Mouse (Mus musculus) heart, embryonic 12.5 days (tissue): ENCODE results near the gene Dalrd3. TPM values are rescaled to one million over a fixed set of nuclear protein-coding genes. Genes with fewer than 3 reads are reported as not detected.
A peak's percentile ranks its signal among the peaks of the same experiment; 100 is the strongest.

Experiments used
- ATAC-seq: fragments of 200-750 bp; cut with Nextera tagmentation; 2 replicates; pipeline ENCODE4 v1.8.0; 2017; ENCODE audit warnings: moderate TSS enrichment, moderate library complexity; ENCODE audit not compliant: insufficient number of reproducible peaks, low FRiP score
- H3K27ac ChIP-seq: fragments of 300-500 bp; sonication (generic); 2 replicates; pipeline ENCODE4 v1.5.1; 2016; ENCODE audit warnings: mild to moderate bottlenecking, moderate library complexity; ENCODE audit not compliant: poor library complexity, severe bottlenecking
- H3K27me3 ChIP-seq: fragments of 300-500 bp; sonication (generic); replicated peaks from 2 replicates; pipeline ENCODE4 v1.6.1; 2016; ENCODE audit warnings: mild to moderate bottlenecking, moderate library complexity
- H3K36me3 ChIP-seq: fragments of 300-500 bp; sonication (generic); 2 replicates; pipeline ENCODE4 v1.6.1; 2016; ENCODE audit warnings: mild to moderate bottlenecking, moderate library complexity
- H3K4me1 ChIP-seq: fragments of 300-500 bp; sonication (generic); replicated peaks from 2 replicates; pipeline ENCODE4 v1.6.1; 2016; ENCODE audit warnings: mild to moderate bottlenecking
- H3K4me2 ChIP-seq: fragments of 300-500 bp; sonication (generic); 2 replicates; pipeline ENCODE4 v1.6.1; 2016; ENCODE audit warnings: mild to moderate bottlenecking, moderate library complexity
- H3K4me3 ChIP-seq: fragments of 300-500 bp; sonication (generic); 2 replicates; pipeline ENCODE4 v1.5.1; 2016; ENCODE audit warnings: mild to moderate bottlenecking
- H3K9ac ChIP-seq: fragments of 300-500 bp; sonication (generic); 2 replicates; pipeline ENCODE4 v1.6.1; 2016; ENCODE audit warnings: mild to moderate bottlenecking, moderate library complexity
- H3K9me3 ChIP-seq: fragments of 300-500 bp; sonication (generic); replicated peaks from 2 replicates; pipeline ENCODE4 v1.6.1; 2016; ENCODE audit warnings: mild to moderate bottlenecking, moderate library complexity
- WGBS: fragments of 180-500 bp; shearing (Covaris S2); methylation state at CpG from one replicate; pipeline ENCODE4 v1.1.7; 2016; 5-methylcytosine and 5-hydroxymethylcytosine counted together
- polyA plus RNA-seq: library from polyadenylated mRNA; unstranded; fragments of >200 nt; fragmentation: Nextera tagmentation; extraction: Ambion mirVana; gene quantifications from 2 replicates; pipeline ENCODE4 v1.2.1, GENCODE M21; 2016

The Dalrd3 gene
- polyA plus RNA-seq, 1 experiment from 2014 or later, result 91.4 TPM

DNA sequence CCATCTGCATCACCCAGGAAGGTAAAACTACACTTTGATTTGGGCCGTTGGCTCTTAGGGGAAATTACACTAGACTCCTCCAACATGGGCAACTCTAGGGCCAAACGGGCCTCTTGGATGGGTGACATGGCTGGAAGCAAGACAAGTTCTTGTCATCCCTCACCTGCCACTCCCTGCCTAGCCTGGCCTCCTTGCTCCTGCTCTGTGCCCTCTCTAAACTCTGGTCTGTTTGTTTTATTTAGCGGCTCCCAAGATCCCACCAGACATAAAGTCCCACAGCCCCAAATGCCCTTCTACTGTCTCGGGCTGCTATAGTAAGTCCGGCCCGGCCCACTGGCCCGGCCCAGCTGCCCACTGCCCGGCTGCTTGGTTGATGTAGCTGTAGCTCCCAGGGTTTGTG, 6.0 kb upstream of the Dalrd3 start:
- Histone ChIP-seq H3K27me3 (no peaks in the 10 kb centered on the region), H3K9me3 (no peaks in the 10 kb centered on the region), H3K4me1 (peaks cover 27% of the 10 kb centered on the region), H3K27ac (no peak overlapping the region), H3K4me3 (no peak overlapping the region), H3K9ac (no peak overlapping the region), H3K36me3 (peaks cover 59% of the 10 kb centered on the region), H3K4me2 (no peak overlapping the region)
- ATAC-seq, result no peak
- 88% methylated on average over 8 of the region's 8 CpGs for WGBS

DNA sequence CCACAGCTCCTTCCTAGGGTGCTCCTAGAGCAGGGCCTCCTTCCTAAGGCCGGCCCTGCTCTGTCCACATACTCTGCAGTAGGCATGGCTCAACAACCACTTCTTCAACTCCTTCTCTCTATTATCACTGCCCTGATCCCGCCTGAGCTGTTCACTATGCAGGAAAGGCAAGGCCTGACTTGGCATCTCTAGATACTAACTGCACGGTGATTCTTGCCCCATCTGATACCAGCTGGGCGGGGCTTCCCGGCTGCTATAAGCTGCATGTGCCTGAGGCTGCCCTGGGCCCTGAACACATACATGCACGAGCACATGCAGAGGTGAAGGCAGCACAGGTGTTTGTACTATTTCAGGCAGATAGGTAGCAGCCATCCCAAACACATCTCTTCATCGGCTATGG, 5.6 kb upstream of the Dalrd3 start:
- Histone ChIP-seq H3K4me3 (no peak overlapping the region), H3K27me3 (no peaks in the 10 kb centered on the region), H3K9ac (no peak overlapping the region), H3K36me3 (peaks cover 54% of the 10 kb centered on the region), H3K4me2 (no peak overlapping the region), H3K27ac (no peak overlapping the region), H3K4me1 (peaks cover 32% of the 10 kb centered on the region), H3K9me3 (no peaks in the 10 kb centered on the region)
- WGBS, result 79% methylated on average over 7 of the region's 7 CpGs
- ATAC-seq, result no peak

DNA sequence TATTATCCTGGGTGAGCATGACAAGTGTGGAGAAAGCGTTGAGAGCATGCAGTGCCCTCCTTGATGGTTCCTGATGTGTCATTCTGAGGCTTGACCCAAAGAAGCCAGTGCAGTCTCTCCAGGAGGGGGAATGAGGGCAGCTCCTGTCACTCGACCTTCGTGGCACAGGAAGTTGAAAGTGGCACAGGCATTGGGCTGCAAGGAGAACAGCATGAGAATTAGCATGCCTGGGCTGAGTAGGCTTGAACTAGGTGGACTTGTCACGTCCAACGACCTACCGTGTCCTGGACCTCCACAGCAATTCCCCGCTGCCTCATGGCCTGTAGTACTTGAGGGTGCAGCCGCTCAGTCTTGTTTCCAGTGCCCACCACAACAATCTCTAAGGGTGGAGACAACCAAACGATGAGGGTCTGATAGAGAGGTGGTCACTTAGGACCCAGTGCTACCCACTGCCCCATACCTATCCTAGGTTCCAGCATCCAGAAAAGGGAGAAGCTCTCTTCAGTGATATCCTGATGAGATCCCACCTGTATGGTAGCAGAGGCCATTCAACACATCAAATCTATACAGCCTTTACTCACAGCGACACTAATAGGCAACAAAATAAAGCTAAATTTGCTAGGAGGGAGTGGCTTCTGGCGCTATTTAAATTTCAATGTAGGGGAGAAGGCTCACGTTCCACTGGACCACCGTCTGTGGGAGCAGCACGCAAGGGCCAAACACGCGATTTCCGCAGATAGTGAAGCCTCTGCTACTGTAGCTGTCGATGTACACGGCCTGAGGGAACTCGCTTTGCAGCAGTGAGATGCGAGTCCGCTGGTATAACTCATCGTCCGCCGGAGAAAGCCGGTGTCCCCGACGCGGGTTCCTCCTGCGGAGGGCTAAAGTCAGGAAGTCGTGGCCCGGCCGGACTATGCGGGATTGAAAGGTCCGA, 3.5 kb upstream of the Dalrd3 start:
- peaks cover 51% of the 10 kb centered on the region for H3K36me3 ChIP-seq
- ATAC-seq, result no peak

DNA sequence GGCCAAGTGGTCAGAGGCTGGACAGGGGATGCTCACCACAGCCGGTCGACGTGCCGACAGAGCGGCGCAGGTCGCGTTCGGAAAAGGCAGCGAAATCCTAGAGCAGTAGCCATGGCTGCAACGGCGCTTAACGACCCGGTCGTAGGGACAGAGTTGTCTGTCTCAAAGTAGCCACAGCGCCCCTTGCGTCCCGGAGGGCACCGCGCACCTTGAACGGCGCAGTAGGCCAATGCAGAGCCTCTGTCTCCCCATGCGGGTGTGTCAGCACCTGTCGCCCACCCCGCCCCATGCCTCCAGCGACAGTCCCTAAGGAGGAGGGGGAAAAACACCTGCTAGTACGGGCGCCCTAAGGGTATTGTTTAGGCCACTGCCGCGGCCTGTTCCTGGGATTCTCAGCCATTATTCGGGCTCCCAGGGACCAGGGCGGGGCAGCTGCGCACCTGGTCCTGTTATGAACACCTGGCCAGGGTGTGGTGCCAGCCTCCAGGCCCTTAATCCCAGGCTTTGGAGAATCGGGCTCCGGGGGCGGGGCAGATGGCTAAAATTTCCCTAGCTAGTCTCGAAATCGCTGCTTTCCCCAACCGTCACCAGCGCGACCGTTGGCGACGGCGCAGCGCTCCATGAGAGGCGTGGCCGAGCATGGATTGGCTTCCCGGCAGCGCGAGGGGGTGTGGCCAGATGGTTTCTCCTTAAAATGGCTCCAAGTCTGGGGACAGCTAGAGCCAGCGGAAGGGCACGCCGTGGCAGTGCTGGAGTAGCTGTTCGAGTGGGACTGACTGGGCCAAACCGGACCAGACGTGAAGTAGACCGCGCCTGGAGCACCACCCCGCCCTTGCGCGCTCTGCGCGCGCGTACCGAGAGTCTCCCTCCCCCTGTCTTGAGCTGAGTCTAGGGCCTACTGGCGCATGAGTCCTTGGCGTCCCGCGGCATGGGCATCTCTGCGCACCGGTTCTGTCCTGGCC, 2.6 kb upstream of the Dalrd3 start, which contains the start of gene Ndufaf3:
Ndufaf3 (minus strand) TSS at position 620 of the 962 bp plus-strand sequence.
- Histone ChIP-seq H3K4me2 (peak within 1 kb of the TSS; percentile 97), H3K27ac (peak within 1 kb of the TSS; percentile 94), H3K9me3 (no peaks in the 10 kb centered on the region), H3K27me3 (no peaks in the 10 kb centered on the region), H3K36me3 (peaks cover 51% of the 10 kb centered on the region), H3K9ac (peak within 1 kb of the TSS; percentile 82), H3K4me3 (peak within 1 kb of the TSS; percentile 69), H3K4me1 (peaks cover 33% of the 10 kb centered on the region)
- peak; percentile 85 for ATAC-seq
- WGBS, result under 1% methylated on average over 73 of the region's 73 CpGs

More for the DNA sequence above, 3.5 kb upstream of the Dalrd3 start:
- Histone ChIP-seq H3K9me3 (no peaks in the 10 kb centered on the region), H3K9ac (peak overlapping the region; percentile 82), H3K4me1 (peaks cover 42% of the 10 kb centered on the region), H3K27me3 (no peaks in the 10 kb centered on the region), H3K4me3 (peak overlapping the region; percentile 69), H3K27ac (peak overlapping the region; percentile 94), H3K4me2 (peak overlapping the region; percentile 97)
- 10% methylated on average over 35 of the region's 35 CpGs for WGBS

DNA sequence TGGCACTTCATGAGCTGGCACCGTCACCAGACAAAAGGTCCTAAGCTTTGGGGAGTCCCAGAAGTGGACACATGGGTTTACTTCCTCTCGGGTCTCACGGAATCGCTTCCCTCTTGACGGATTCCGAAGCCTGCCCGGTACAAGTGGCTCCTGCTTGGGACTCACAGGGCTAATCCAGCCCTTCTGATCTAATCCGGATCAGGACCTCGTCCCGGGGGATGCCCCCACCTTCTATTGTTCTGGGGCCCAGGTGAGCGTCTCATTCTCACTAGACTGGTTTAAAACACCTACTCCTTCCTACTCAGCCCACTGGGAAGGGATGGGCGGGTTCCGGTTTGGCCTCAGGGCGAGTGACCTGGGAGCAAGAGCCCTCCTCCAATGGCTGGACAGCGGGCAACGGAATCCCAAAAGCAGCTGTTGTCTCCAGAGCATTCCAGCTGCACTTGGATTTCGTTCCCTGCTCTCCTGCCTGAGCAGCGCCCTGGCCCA, 1.7 kb upstream of the Dalrd3 start:
- no peak for ATAC-seq
- peak overlapping the region; percentile 94 for H3K27ac ChIP-seq
- H3K4me1 ChIP-seq, result peaks cover 33% of the 10 kb centered on the region
- peaks cover 51% of the 10 kb centered on the region for H3K36me3 ChIP-seq
- peak overlapping the region; percentile 97 for H3K4me2 ChIP-seq
- no peaks in the 10 kb centered on the region for H3K27me3 ChIP-seq
- WGBS, result 9% methylated on average over 18 of the region's 18 CpGs
- H3K9ac ChIP-seq, result peak overlapping the region; percentile 82
- H3K9me3 ChIP-seq, result no peaks in the 10 kb centered on the region
- H3K4me3 ChIP-seq, result peak overlapping the region; percentile 69

DNA sequence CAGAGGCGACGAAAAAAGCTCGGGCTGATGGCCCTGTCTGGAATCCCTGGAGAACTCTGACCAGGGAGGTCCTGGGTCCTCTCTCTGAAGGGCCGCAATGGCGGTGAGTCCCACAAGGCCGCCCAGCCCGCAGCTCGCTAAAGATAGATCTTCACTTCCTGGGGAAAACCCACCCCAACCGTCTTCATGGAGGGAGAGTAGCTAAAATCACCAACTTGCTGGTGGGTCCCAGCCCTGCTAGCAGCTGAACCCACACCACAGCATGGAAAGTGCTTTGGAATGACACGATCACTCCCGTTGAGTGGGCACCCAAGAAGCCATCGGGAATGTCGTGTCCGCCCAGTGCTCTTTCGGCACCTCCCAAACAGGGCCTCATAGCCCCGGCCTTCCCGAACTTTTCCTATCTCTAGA, 1.2 kb upstream of the Dalrd3 start:
- Histone ChIP-seq H3K9ac (peak overlapping the region; percentile 82), H3K27ac (no peak overlapping the region), H3K9me3 (no peaks in the 10 kb centered on the region), H3K4me3 (peak overlapping the region; percentile 69), H3K4me1 (peaks cover 35% of the 10 kb centered on the region), H3K4me2 (peak overlapping the region; percentile 97), H3K36me3 (peaks cover 51% of the 10 kb centered on the region), H3K27me3 (no peaks in the 10 kb centered on the region)
- WGBS, result 63% methylated on average over 17 of the region's 17 CpGs
- no peak for ATAC-seq

DNA sequence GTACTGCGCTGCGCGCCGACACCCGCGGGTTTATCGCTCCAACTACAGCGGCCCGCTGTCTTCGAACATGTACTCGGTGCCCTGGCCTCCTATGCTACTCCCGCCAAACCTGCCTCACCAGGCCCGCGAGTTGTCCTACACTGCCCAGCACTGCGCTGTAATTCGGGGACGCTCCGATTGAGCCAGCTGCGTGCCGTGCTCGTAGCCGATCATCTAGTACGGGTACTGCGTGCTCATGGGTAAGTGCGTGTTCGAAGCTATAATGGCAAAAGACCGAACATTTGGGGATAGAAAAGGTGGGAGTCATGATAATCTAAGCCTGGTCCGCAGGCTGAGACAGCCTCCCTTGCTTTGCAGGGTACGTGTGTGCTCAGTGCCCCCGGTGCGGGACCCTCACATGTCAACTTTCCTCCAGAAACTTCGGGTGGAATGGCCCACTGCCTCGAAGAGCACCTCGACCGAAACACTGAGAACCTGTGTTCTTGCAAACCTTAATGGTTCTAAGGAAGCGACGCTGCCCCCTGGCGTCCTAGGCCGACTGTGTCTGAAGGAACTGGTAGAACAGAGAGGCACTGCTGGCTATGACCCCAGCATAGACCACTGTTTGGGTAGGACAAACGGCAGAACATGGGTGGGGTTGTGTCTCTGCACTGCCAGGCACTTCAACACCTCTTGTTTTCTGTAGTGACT, 666 bp downstream of the Dalrd3 start:
- H3K4me1 ChIP-seq, result peaks cover 46% of the 10 kb centered on the region
- 0 out of 2 replicates have a peak, but pooled peaks have one; percentile 3 for ATAC-seq
- H3K4me2 ChIP-seq, result peak overlapping the region; percentile 98
- H3K36me3 ChIP-seq, result peaks cover 45% of the 10 kb centered on the region
- WGBS, result 1% methylated on average over 40 of the region's 40 CpGs
- H3K4me3 ChIP-seq, result peak overlapping the region; percentile 78
- H3K9ac ChIP-seq, result peak overlapping the region; percentile 88
- H3K9me3 ChIP-seq, result no peaks in the 10 kb centered on the region
- H3K27me3 ChIP-seq, result no peaks in the 10 kb centered on the region
- peak overlapping the region; percentile 37; the same call in 1 of the 2 replicates for H3K27ac ChIP-seq

DNA sequence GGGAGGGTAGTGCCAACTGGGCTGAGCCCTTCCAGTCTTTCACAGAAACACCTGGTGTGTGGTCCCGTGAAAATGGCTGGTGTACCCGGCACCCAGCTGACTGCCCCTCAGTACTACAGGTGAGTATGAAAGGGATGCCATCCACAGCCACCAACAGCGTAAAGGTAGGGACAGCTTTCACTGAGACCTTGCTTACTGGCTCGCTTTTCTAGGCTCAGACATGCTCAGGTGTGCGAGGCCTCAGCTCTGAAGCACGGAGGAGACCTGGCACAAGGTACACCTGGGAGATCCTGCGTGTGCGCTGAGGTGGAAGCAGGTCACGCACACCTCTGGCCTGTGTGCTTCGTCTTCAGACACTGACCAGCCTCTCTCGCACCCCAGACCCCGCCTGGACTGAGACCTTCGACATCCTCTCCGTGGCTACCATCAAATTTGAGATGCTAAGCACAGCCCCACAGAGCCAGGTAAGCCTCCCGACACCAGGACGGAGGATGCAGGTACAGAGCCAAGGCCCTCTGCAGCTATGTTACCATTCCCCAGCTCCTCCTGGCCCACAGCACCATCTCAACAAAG, 1.8 kb downstream of the Dalrd3 start:
- Histone ChIP-seq H3K9me3 (no peaks in the 10 kb centered on the region), H3K4me1 (peaks cover 49% of the 10 kb centered on the region), H3K36me3 (peaks cover 49% of the 10 kb centered on the region), H3K4me2 (no peak overlapping the region), H3K27me3 (no peaks in the 10 kb centered on the region), H3K4me3 (no peak overlapping the region), H3K27ac (no peak overlapping the region), H3K9ac (no peak overlapping the region)
- 94% methylated on average over 16 of the region's 16 CpGs for WGBS
- no peak for ATAC-seq

DNA sequence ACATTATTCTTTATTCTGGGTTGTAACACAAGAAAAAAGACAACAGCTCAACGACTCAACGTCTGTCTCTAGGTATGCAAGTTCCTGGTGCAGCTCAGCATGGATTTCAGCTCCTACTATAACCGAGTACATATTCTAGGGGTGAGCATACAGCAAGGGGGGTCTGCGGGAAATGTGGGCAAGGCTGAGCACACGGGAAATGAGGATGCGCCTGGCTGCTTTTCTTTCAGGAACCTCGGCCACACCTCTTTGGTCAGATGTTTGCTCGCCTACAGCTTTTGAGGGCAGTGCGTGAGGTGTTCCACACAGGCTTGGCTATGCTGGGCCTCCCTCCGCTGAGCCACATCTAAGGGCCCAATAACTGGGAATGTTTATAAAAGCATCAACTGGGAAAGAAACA, 2.6 kb downstream of the Dalrd3 start:
- peaks cover 50% of the 10 kb centered on the region for H3K36me3 ChIP-seq
- WGBS, result 89% methylated on average over 10 of the region's 10 CpGs

More for the DNA sequence above, 2.6 kb downstream of the Dalrd3 start:
- H3K9ac ChIP-seq, result no peak overlapping the region
- peaks cover 57% of the 10 kb centered on the region for H3K4me1 ChIP-seq
- no peak for ATAC-seq
- H3K9me3 ChIP-seq, result no peaks in the 10 kb centered on the region
- H3K27me3 ChIP-seq, result no peaks in the 10 kb centered on the region
- no peak overlapping the region for H3K27ac ChIP-seq
- no peak overlapping the region for H3K4me2 ChIP-seq
- no peak overlapping the region for H3K4me3 ChIP-seq
